Mouse (Mus musculus): Measurements from ENCODE around the gene Capn15. TPM values are rescaled to one million over a fixed set of nuclear protein-coding genes. Genes with fewer than 3 reads are reported as not detected.

Capn15 gene
- polyA plus RNA-seq, 1 experiment from 2014 or later = 5.2 TPM

GRCm38 (mm10) chr17:25943221-25943620 is 42.4 kb downstream of the Capn15 start:
- WGBS (ENCODE audit: missing documents) = 69% methylated on average over 3 of the region's 3 CpGs
- Histone ChIP-seq H3K4me3 (ENCODE audit: inconsistent target) (no peak overlapping the region), H3K36me3 (ENCODE audit: inconsistent target) (no peaks in the 10 kb centered on the region), H3K79me2 (ENCODE audit: inconsistent target) (peaks cover 33% of the 10 kb centered on the region), H3K27ac (no peak overlapping the region)

DNA sequence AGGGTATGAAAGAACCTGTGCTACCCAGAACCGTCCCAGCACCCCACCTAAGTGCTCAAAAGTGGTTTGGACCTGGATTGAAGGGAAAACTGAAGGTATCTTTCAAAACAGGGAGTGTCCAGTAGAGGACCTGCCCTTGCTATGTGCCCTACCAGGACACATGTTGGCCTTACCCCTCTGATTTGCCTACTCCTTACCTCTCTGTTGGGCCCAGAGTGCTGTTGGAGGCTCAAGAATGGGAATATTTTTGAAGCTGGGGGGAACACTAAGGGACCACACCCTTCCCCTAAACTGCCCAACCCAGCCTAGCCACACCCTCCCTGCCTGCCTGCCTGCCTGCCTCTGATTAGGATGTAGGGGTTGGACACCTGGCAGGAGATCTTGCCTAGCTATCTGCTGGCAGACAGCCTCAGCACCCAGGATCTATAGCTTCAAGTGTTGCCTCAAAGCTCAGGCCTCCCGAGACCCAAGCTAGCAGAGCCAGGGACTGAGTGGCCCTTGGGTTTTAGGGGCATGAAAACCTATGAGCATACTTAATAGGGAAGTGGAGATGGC is 42.9 kb downstream of the Capn15 start:
- 94% methylated on average over 2 of the region's 2 CpGs for WGBS (ENCODE audit: missing documents)
- H3K4me3 ChIP-seq (ENCODE audit: inconsistent target) = no peak overlapping the region
- 0 out of 2 replicates have a peak, but pooled peaks cover 1% of the 10 kb centered on the region for H3K36me3 ChIP-seq (ENCODE audit: inconsistent target)
- peak overlapping the region; percentile 52; the same call in 1 of the 2 replicates for H3K27ac ChIP-seq
- peaks cover 34% of the 10 kb centered on the region for H3K79me2 ChIP-seq (ENCODE audit: inconsistent target)

GRCm38 (mm10) chr17:25941511-25942241 is 43.9 kb downstream of the Capn15 start:
- peak overlapping the region; percentile 52 for H3K27ac ChIP-seq
- peaks cover 34% of the 10 kb centered on the region for H3K79me2 ChIP-seq (ENCODE audit: inconsistent target)
- peaks cover 11% of the 10 kb centered on the region; the same call in 1 of the 2 replicates for H3K36me3 ChIP-seq (ENCODE audit: inconsistent target)
- peak overlapping the region; percentile 60 for H3K4me3 ChIP-seq (ENCODE audit: inconsistent target)
- 4% methylated on average over 45 of the region's 54 CpGs for WGBS (ENCODE audit: missing documents)

GRCm38 (mm10) chr17:25934526-25934925 is 51.1 kb downstream of the Capn15 start:
- Histone ChIP-seq H3K27ac (no peak overlapping the region), H3K4me3 (ENCODE audit: inconsistent target) (no peak overlapping the region), H3K79me2 (ENCODE audit: inconsistent target) (peaks cover 14% of the 10 kb centered on the region; the same call in 1 of the 2 replicates), H3K36me3 (ENCODE audit: inconsistent target) (peaks cover 77% of the 10 kb centered on the region)
- WGBS (ENCODE audit: missing documents) = 75% methylated on average over 1 of the region's 1 CpGs

- Histone ChIP-seq H3K79me2 (ENCODE audit: inconsistent target) (no peaks in the 10 kb centered on the region), H3K36me3 (ENCODE audit: inconsistent target) (peaks cover 25% of the 10 kb centered on the region), H3K27ac (no peak overlapping the region), H3K4me3 (ENCODE audit: inconsistent target) (no peak overlapping the region)
- 86% methylated on average over 2 of the region's 2 CpGs for WGBS (ENCODE audit: missing documents)
These were observed 60.2 kb downstream of the Capn15 start for GRCm38 (mm10) chr17:25925348-25925747.

GRCm38 (mm10) chr17:25922120-25922519 is 63.5 kb downstream of the Capn15 start:
- WGBS (ENCODE audit: missing documents) = 68% methylated on average over 5 of the region's 5 CpGs
- Histone ChIP-seq H3K4me3 (ENCODE audit: inconsistent target) (no peak overlapping the region), H3K27ac (no peak overlapping the region)

GRCm38 (mm10) chr17:25919786-25920642 is 65.6 kb downstream of the Capn15 start:
- Histone ChIP-seq H3K36me3 (ENCODE audit: inconsistent target) (no peaks in the 10 kb centered on the region; the same call in 1 of the 2 replicates), H3K4me3 (ENCODE audit: inconsistent target) (peak overlapping the region; percentile 76), H3K79me2 (ENCODE audit: inconsistent target) (peaks cover 43% of the 10 kb centered on the region), H3K27ac (peak overlapping the region; percentile 93)
- 1% methylated on average over 40 of the region's 40 CpGs for WGBS (ENCODE audit: missing documents)

More at GRCm38 (mm10) chr17:25922120-25922519, 63.5 kb downstream of the Capn15 start:
- Histone ChIP-seq H3K36me3 (ENCODE audit: inconsistent target) (peaks cover 11% of the 10 kb centered on the region), H3K79me2 (ENCODE audit: inconsistent target) (peaks cover 22% of the 10 kb centered on the region)

DNA sequence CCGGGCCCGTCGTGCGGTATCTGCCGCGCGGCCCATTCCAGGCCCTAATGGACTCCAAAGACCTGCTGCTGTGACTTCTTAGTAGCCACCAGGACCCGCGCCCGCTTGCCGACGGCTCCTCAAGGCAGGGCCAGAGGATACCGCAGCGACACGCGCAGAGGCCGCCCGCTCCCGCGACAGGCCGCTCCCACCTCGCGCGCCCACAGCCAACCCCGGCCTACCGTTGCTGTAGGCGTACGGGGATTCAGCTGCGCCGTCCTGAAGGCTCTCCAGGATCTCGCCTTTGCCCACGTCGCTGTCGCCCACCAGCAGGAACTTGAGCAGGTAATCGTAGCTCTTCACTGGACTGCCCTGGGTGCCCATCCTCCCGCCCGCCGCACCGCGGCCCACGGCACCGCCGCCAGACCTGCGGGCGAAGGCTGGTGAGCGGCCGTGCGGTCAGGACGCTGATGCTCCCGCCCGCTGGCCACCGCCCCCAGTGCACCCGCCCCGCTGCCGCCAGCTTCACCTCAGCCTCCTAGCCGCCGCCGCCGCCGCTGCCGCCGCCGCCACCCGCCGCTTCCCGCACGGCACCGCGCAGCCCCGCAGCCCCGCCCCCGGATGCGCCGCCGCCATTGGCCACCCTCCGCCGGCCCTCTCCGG is 66.3 kb downstream of the Capn15 start, which contains the start of gene Rab40c:
TSS of gene Rab40c (minus strand) at position 584 of the 642 bp plus-strand sequence.
- H3K4me3 ChIP-seq (ENCODE audit: inconsistent target) = peak within 1 kb of the TSS; percentile 76
- peaks cover 51% of the 10 kb centered on the region for H3K79me2 ChIP-seq (ENCODE audit: inconsistent target)
- H3K36me3 ChIP-seq (ENCODE audit: inconsistent target) = no peaks in the 10 kb centered on the region; the same call in 1 of the 2 replicates
- under 1% methylated on average over 73 of the region's 78 CpGs for WGBS (ENCODE audit: missing documents)
- H3K27ac ChIP-seq = peak within 1 kb of the TSS; percentile 93

DNA sequence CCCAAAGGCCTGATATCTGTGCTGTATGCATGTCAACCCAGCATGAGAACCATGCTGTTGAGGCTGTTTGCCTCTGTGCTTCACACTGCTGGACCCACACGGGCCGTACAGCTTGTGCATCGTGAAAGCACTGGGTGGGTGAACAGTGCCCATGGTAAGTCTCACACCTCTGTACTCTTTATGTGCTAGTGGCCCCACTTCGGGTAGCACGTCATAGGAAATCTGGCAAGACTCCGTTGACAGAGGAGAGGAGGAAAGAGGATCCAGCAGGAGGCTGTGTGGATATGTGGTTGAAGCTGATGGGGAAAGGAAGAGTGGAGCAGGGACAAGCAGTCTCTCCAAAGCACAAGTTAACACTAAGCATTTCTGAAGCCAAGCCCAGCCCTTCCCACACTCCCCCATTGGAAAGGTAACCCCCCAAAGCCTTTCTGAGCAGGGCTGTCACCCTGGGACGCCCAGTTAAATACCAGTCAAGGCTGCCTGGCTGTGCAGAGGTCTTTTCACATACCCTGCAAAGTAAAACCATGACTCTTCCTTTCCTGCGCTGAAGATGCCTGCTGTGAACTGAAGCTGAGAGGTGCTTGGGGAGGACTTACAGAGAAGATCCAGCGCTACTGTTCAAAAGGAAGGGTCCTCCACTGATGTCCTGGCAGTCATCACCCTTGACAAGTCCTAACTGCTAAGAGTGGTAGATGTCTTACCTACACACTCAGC is 67.4 kb downstream of the Capn15 start:
- peak overlapping the region; percentile 72 for H3K4me3 ChIP-seq (ENCODE audit: inconsistent target)
- WGBS (ENCODE audit: missing documents) = 95% methylated on average over 9 of the region's 9 CpGs
- H3K27ac ChIP-seq = peak overlapping the region; percentile 57

DNA sequence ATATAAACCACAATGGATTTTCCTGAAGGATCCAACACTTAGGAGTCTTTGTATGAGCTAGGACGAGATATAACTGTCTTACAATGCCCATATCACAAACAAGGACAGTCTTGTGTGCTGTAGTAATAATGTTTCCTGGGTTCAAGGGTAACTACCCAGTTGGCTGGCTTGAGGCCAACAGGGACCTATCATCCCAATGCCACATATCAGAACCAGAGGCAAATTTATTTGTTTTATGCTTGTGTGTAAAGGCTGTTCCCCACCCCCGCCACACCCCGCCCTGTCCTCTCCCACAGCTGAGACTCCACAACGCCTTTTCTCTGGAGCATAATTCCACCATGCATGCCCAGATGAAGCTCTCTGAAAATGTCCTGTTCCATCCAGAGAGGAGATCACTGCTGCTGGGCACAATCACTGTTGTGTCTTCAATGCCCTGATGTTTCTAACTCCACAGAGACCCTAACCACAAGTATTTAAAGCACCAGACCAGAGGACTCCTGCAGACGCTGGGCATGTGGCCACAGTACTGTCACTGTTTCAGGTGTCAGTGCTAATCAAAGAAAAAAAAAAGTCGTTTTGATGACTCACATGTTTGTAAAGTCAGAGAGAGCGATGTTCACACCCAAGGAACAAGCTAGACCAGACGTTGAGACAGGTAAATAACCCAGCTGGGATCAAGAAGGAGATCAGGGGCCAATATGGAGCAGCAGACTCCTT is 68.5 kb downstream of the Capn15 start:
- WGBS (ENCODE audit: missing documents) = 91% methylated on average over 8 of the region's 8 CpGs
- Histone ChIP-seq H3K79me2 (ENCODE audit: inconsistent target) (peaks cover 69% of the 10 kb centered on the region), H3K36me3 (ENCODE audit: inconsistent target) (no peaks in the 10 kb centered on the region; the same call in 1 of the 2 replicates), H3K4me3 (ENCODE audit: inconsistent target) (no peak overlapping the region), H3K27ac (no peak overlapping the region)

More for the DNA sequence above, 67.4 kb downstream of the Capn15 start:
- no peaks in the 10 kb centered on the region; the same call in 1 of the 2 replicates for H3K36me3 ChIP-seq (ENCODE audit: inconsistent target)
- H3K79me2 ChIP-seq (ENCODE audit: inconsistent target) = peaks cover 59% of the 10 kb centered on the region

DNA sequence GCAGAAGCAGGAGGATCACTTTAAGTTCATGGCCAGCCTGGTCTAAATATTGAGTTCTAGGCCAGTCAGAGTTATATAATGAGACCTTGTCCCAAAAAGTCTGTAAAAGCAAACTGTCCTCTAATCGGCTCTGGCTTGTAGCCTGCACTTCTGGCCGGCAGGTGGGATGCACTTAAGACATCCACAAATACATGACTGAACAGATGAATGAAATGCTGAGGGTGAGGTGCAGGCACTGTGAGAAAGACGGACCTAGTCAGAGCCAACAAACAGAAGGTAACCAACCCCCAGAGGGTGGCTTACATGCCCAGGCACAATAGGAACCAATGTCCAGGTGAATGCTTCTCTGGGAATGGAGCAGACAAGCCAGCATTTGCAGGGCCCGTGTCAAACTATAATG is 71.3 kb downstream of the Capn15 start:
- no peak overlapping the region for H3K4me3 ChIP-seq (ENCODE audit: inconsistent target)
- peaks cover 97% of the 10 kb centered on the region for H3K79me2 ChIP-seq (ENCODE audit: inconsistent target)
- 52% methylated on average over 4 of the region's 4 CpGs for WGBS (ENCODE audit: missing documents)
- peak overlapping the region; percentile 99 for H3K27ac ChIP-seq
- no peaks in the 10 kb centered on the region; the same call in 1 of the 2 replicates for H3K36me3 ChIP-seq (ENCODE audit: inconsistent target)

GRCm38 (mm10) chr17:25913877-25914275 is 71.7 kb downstream of the Capn15 start:
- Histone ChIP-seq H3K79me2 (ENCODE audit: inconsistent target) (peaks cover 97% of the 10 kb centered on the region), H3K27ac (peak overlapping the region; percentile 99), H3K36me3 (ENCODE audit: inconsistent target) (no peaks in the 10 kb centered on the region; the same call in 1 of the 2 replicates), H3K4me3 (ENCODE audit: inconsistent target) (peak overlapping the region; percentile 32)
- 0% methylated on average over 1 of the region's 1 CpGs for WGBS (ENCODE audit: missing documents)

All from macrophage (primary cell).